Mouse (Mus musculus): Measurements from ENCODE around the gene Apol7c.
"Not testable (repeated sequence)": the region's sequence is repeated elsewhere in the genome, so short reads cannot be mapped to it uniquely, and the experiment has no call there.

- not testable (repeated sequence) for TF ChIP-seq POLR2A, CTCF (IDR thresholded peaks at IDR 0.05; ENCODE audit: extremely low read depth, insufficient read depth, low read length)
These were observed 38.4 kb downstream of the Apol7c start for GRCm38 (mm10) chr15:77494694-77495093.

All from cortical plate, adult 2 months (tissue).